Mouse (Mus musculus): Measurements from ENCODE around the gene Gm37240.

Gm37240 gene

GRCm38 (mm10) chr3:85317306-85317705, 570.0 kb downstream of the Gm37240 start:
- no peak for DNase-seq

GRCm38 (mm10) chr3:85314961-85315360, 572.4 kb downstream of the Gm37240 start:
- no peak for DNase-seq

GRCm38 (mm10) chr3:85313646-85314255, 573.6 kb downstream of the Gm37240 start:
- DNase-seq: no peak

GRCm38 (mm10) chr3:85311176-85311575, 576.1 kb downstream of the Gm37240 start:
- DNase-seq: no peak

- DNase-seq: no peak
Observed at GRCm38 (mm10) chr3:85310401-85310989, 576.8 kb downstream of the Gm37240 start.

GRCm38 (mm10) chr3:85309168-85309567, 578.1 kb downstream of the Gm37240 start:
- DNase-seq: no peak

GRCm38 (mm10) chr3:85308706-85309105, 578.6 kb downstream of the Gm37240 start:
- DNase-seq: no peak

GRCm38 (mm10) chr3:85301851-85302250, 585.5 kb downstream of the Gm37240 start:
- no peak for DNase-seq

- DNase-seq: no peak
Observed at GRCm38 (mm10) chr3:85301336-85301735, 586.0 kb downstream of the Gm37240 start.

- DNase-seq: no peak
Observed at GRCm38 (mm10) chr3:85299649-85300550, 587.4 kb downstream of the Gm37240 start.

- DNase-seq: no peak
Observed at GRCm38 (mm10) chr3:85295229-85295628, 592.1 kb downstream of the Gm37240 start.

- no peak for DNase-seq
Observed at GRCm38 (mm10) chr3:85287627-85288026, 599.7 kb downstream of the Gm37240 start.

GRCm38 (mm10) chr3:85284483-85284882, 602.8 kb downstream of the Gm37240 start:
- DNase-seq: no peak

- DNase-seq: no peak
Observed at GRCm38 (mm10) chr3:85282816-85283215, 604.5 kb downstream of the Gm37240 start.

GRCm38 (mm10) chr3:85275075-85275474, 612.2 kb downstream of the Gm37240 start:
- DNase-seq: peak; percentile 37

- no peak for DNase-seq
Observed at GRCm38 (mm10) chr3:85271491-85271890, 615.8 kb downstream of the Gm37240 start.

GRCm38 (mm10) chr3:85264963-85265362, 622.4 kb downstream of the Gm37240 start:
- no peak for DNase-seq

- DNase-seq: no peak
Observed at GRCm38 (mm10) chr3:85264546-85264945, 622.8 kb downstream of the Gm37240 start.

- no peak for DNase-seq
Observed at GRCm38 (mm10) chr3:85254526-85254925, 632.8 kb downstream of the Gm37240 start.

GRCm38 (mm10) chr3:85251631-85252030, 635.7 kb downstream of the Gm37240 start:
- DNase-seq: no peak

GRCm38 (mm10) chr3:85246131-85246530, 641.2 kb downstream of the Gm37240 start:
- no peak for DNase-seq

- DNase-seq: no peak
Observed at GRCm38 (mm10) chr3:85236546-85236945, 650.8 kb downstream of the Gm37240 start.

- no peak for DNase-seq
Observed at GRCm38 (mm10) chr3:85232846-85233245, 654.5 kb downstream of the Gm37240 start.

- DNase-seq: no peak
Observed at GRCm38 (mm10) chr3:85222046-85222445, 665.3 kb downstream of the Gm37240 start.
